Mouse (Mus musculus) CH12.LX (cell line): Measurements from ENCODE around the gene 2010300C02Rik. TPM values are rescaled to one million over a fixed set of nuclear protein-coding genes. Genes with fewer than 3 reads are reported as not detected.

Experiments
- DNase-seq: peaks from one replicate; pipeline ENCODE4 v3.0.0-alpha.2; 2013; ENCODE audit errors: extremely low read depth
- H3K27ac ChIP-seq: 2 replicates; pipeline ENCODE4 v1.5.1; 2012; ENCODE audit warnings: low read depth, mild to moderate bottlenecking, control low read depth, moderate library complexity; ENCODE audit not compliant: insufficient read depth
- H3K27me3 ChIP-seq: replicated peaks from 2 replicates; pipeline ENCODE3; 2012; ENCODE audit warnings: inconsistent platforms
- H3K36me3 ChIP-seq, 2 experiments: replicated peaks in 1 of 2; 2 replicates each; pipeline versions ENCODE3 to v1.6.1; 2012; ENCODE audit warnings: inconsistent platforms in 1 of 2, low read length in 1 of 2, mild to moderate bottlenecking in 1 of 2, mixed read lengths in 1 of 2, moderate library complexity in 1 of 2; ENCODE audit not compliant: control insufficient read depth in 1 of 2, insufficient read depth in 1 of 2
- H3K4me1 ChIP-seq, 2 experiments: 2 replicates each; pipeline ENCODE4 v1.6.1; 2012; ENCODE audit warnings: inconsistent platforms in 1 of 2, moderate library complexity in 1 of 2; ENCODE audit not compliant: insufficient read depth in 2 of 2, control insufficient read depth in 1 of 2
- H3K4me2 ChIP-seq: 2 replicates; pipeline ENCODE4 v1.6.1; 2012; ENCODE audit warnings: low read depth, mild to moderate bottlenecking, control low read depth; ENCODE audit not compliant: poor library complexity, insufficient read depth, severe bottlenecking
- H3K4me3 ChIP-seq, 3 experiments: fragments of 150-350 bp in 1 of 3; sonication (generic) in 1 of 3; replicated peaks in 1 of 3; 2 replicates each; pipeline versions ENCODE3 to v1.5.1; 2011 to 2012; ENCODE audit warnings: low read depth in 2 of 3, low read length in 2 of 3, mild to moderate bottlenecking in 2 of 3, moderate library complexity in 2 of 3, control low read depth in 1 of 3, improper control_type of control experiment in 1 of 3, inconsistent platforms in 1 of 3, mixed read lengths in 1 of 3; ENCODE audit not compliant: poor library complexity in 1 of 3
- H3K79me2 ChIP-seq: replicated peaks from 2 replicates; pipeline ENCODE4 v1.6.1; 2012; ENCODE audit warnings: mild to moderate bottlenecking, moderate library complexity; ENCODE audit not compliant: control insufficient read depth, poor library complexity, insufficient read depth, severe bottlenecking; ENCODE audit errors: extremely low read depth
- H3K9ac ChIP-seq: 2 replicates; pipeline ENCODE4 v1.6.1; 2012; ENCODE audit warnings: low read depth, mild to moderate bottlenecking, control low read depth, moderate library complexity; ENCODE audit not compliant: insufficient read depth
- H3K9me3 ChIP-seq: replicated peaks from 2 replicates; pipeline ENCODE3; 2012; ENCODE audit warnings: low read length, inconsistent platforms, mixed read lengths
- BHLHE40 ChIP-seq: IDR thresholded peaks from 2 replicates; pipeline ENCODE4 v1.6.1; 2011; ENCODE audit warnings: mild to moderate bottlenecking, low read depth, low read length, improper control_type of control experiment
- CHD1 ChIP-seq: IDR thresholded peaks from 2 replicates; pipeline ENCODE4 v1.6.1; 2012; ENCODE audit warnings: low read depth, low read length, improper control_type of control experiment, inconsistent platforms
- E2F4 ChIP-seq: IDR thresholded peaks from 2 replicates; pipeline ENCODE4 v1.6.1; 2011; ENCODE audit warnings: low read depth, low read length, improper control_type of control experiment; ENCODE audit not compliant: insufficient replicate concordance
- EP300 ChIP-seq: IDR thresholded peaks from 2 replicates; pipeline ENCODE4 v1.6.1; 2011; ENCODE audit warnings: low read length, improper control_type of control experiment
- ETS1 ChIP-seq: conservative IDR thresholded peaks from 2 replicates; pipeline ENCODE4 v1.6.1; 2012; ENCODE audit warnings: low read depth, mild to moderate bottlenecking, inconsistent platforms, low read length, improper control_type of control experiment, moderate library complexity
- GABPA ChIP-seq: IDR thresholded peaks from 2 replicates; pipeline ENCODE4 v1.6.1; 2012; ENCODE audit warnings: low read depth, low read length, improper control_type of control experiment, inconsistent platforms; ENCODE audit not compliant: insufficient replicate concordance
- HCFC1 ChIP-seq: IDR thresholded peaks from 2 replicates; pipeline ENCODE4 v1.6.1; 2012; ENCODE audit warnings: low read depth, mild to moderate bottlenecking, inconsistent platforms, low read length, improper control_type of control experiment
- JUN ChIP-seq: IDR thresholded peaks from 2 replicates; pipeline ENCODE4 v1.6.1; 2011; ENCODE audit warnings: low read depth, mild to moderate bottlenecking, low read length, improper control_type of control experiment, moderate library complexity; ENCODE audit not compliant: insufficient read depth
- JUND ChIP-seq: conservative IDR thresholded peaks from 2 replicates; pipeline ENCODE4 v1.6.1; 2011; ENCODE audit warnings: low read depth, low read length, improper control_type of control experiment
- KAT2A ChIP-seq: IDR thresholded peaks from 2 replicates; pipeline ENCODE4 v1.6.1; 2012; ENCODE audit warnings: low read length, improper control_type of control experiment, inconsistent platforms; ENCODE audit not compliant: insufficient replicate concordance
- MEF2A ChIP-seq: IDR thresholded peaks from 2 replicates; pipeline ENCODE4 v1.6.1; 2014; ENCODE audit warnings: low read depth, mild to moderate bottlenecking, inconsistent platforms, low read length, improper control_type of control experiment, borderline replicate concordance
- MXI1 ChIP-seq: IDR thresholded peaks from 2 replicates; pipeline ENCODE4 v1.6.1; 2011; ENCODE audit warnings: mild to moderate bottlenecking, low read depth, low read length, improper control_type of control experiment
- MYC ChIP-seq: IDR thresholded peaks from 2 replicates; pipeline ENCODE4 v1.6.1; 2011; ENCODE audit warnings: low read depth, mild to moderate bottlenecking, improper control_type of control experiment, low read length
- NELFE ChIP-seq: IDR thresholded peaks from 2 replicates; pipeline ENCODE4 v1.6.1; 2011; ENCODE audit warnings: low read depth, low read length, improper control_type of control experiment
- POLR2A ChIP-seq: IDR thresholded peaks from 2 replicates; pipeline ENCODE4 v1.6.1; 2011; ENCODE audit warnings: low read depth, mild to moderate bottlenecking, improper control_type of control experiment, low read length
- RAD21 ChIP-seq: IDR thresholded peaks from 2 replicates; pipeline ENCODE4 v1.6.1; 2011; ENCODE audit warnings: low read depth, mild to moderate bottlenecking, low read length, improper control_type of control experiment, moderate library complexity
- RCOR1 ChIP-seq: conservative IDR thresholded peaks from 2 replicates; pipeline ENCODE4 v1.6.1; 2012; ENCODE audit warnings: low read depth, mild to moderate bottlenecking, inconsistent platforms, low read length, improper control_type of control experiment
- SIN3A ChIP-seq: IDR thresholded peaks from 2 replicates; pipeline ENCODE4 v1.6.1; 2012; ENCODE audit warnings: low read length, improper control_type of control experiment, inconsistent platforms
- SMC3 ChIP-seq: IDR thresholded peaks from 2 replicates; pipeline ENCODE4 v1.6.1; 2011; ENCODE audit warnings: low read depth, low read length, improper control_type of control experiment
- TCF12 ChIP-seq: IDR thresholded peaks from 2 replicates; pipeline ENCODE4 v1.6.1; 2014; ENCODE audit warnings: low read depth, mild to moderate bottlenecking, inconsistent platforms, low read length, improper control_type of control experiment
- UBTF ChIP-seq: IDR thresholded peaks from 2 replicates; pipeline ENCODE4 v1.6.1; 2012; ENCODE audit warnings: low read depth, mild to moderate bottlenecking, inconsistent platforms, low read length, improper control_type of control experiment, moderate library complexity
- USF2 ChIP-seq: conservative IDR thresholded peaks from 2 replicates; pipeline ENCODE4 v1.6.1; 2011; ENCODE audit warnings: low read depth, low read length, improper control_type of control experiment
- ZC3H11A ChIP-seq: IDR thresholded peaks from 2 replicates; pipeline ENCODE4 v1.6.1; 2012; ENCODE audit warnings: low read depth, mild to moderate bottlenecking, inconsistent platforms, low read length, improper control_type of control experiment
- ZKSCAN1 ChIP-seq: IDR thresholded peaks from 2 replicates; pipeline ENCODE4 v1.6.1; 2012; ENCODE audit warnings: low read depth, inconsistent platforms, low read length, improper control_type of control experiment, borderline replicate concordance
- dilution Hi-C: fragments of 300-500 bp; cut with MboI; formaldehyde crosslinking; loops from 2 replicates; pipeline ENCODE4 v1.14.3; 2020; ENCODE audit warnings: low sequenced_read_pairs; ENCODE audit not compliant: extremely low pct_unique_long_range_greater_than_20kb, extremely low pct_ligation_motif_present
- in situ Hi-C: fragments of 300-500 bp; cut with MboI; formaldehyde crosslinking; loops from 3 replicates; pipeline ENCODE4 v1.14.3; 2019; ENCODE audit warnings: low sequenced_read_pairs, low pct_ligation_motif_present, low pct_unique_long_range_greater_than_20kb, mixed read lengths
- polyA plus RNA-seq: library from polyadenylated mRNA; unstranded; fragments of >175 nt; gene quantifications from 2 replicates; pipeline ENCODE4 v1.2.1, GENCODE M21; 2012; ENCODE audit warnings: low read depth; ENCODE audit not compliant: insufficient read length
- total RNA-seq, 2 experiments: library from RNA; depleted of rRNA; stranded (reverse); fragments of 300-350 nt in 1 of 2; fragments of >200 nt in 1 of 2; gene quantifications; 2 replicates each; pipeline ENCODE4 v1.2.3; 2012 to 2014

The 2010300C02Rik gene
- total and polyA plus RNA-seq, 3 experiments: 0.08 to 0.25 (median 0.09) TPM

- Histone ChIP-seq H3K9me3 (no peaks in the 10 kb centered on the region), H3K27me3 (no peaks in the 10 kb centered on the region), H3K79me2 (no peaks in the 10 kb centered on the region), H3K4me3 (no peak overlapping the region), H3K36me3 (no peaks in the 10 kb centered on the region), H3K4me2 (no peak overlapping the region), H3K4me1 (peaks cover 30 to 64% of the 10 kb centered on the region in 2 experiments), H3K27ac (no peak overlapping the region), H3K9ac (no peak overlapping the region)
- dilution Hi-C loops: no loop called here
- no peak for DNase-seq
- TF ChIP-seq E2F4 (no peak), RAD21 (no peak), MXI1 (no peak), EP300 (no peak), SIN3A (no peak), MEF2A (no peak), SMC3 (no peak), USF2 (no peak), POLR2A (no peak), CHD1 (no peak), BHLHE40 (no peak), NELFE (no peak), ETS1 (no peak), MYC (no peak), ZKSCAN1 (no peak), JUND (no peak), HCFC1 (no peak)
- in situ Hi-C loops: no loop called here
These were observed 105.8 kb downstream of the 2010300C02Rik start for GRCm38 (mm10) chr1:37614130-37614529.

GRCm38 (mm10) chr1:37611032-37611431 lies 108.9 kb downstream of the 2010300C02Rik start:
- H3K27ac ChIP-seq: no peak overlapping the region
- no peak overlapping the region for H3K4me3 ChIP-seq
- H3K79me2 ChIP-seq: no peaks in the 10 kb centered on the region
- H3K4me1 ChIP-seq: peaks cover 13 to 47% of the 10 kb centered on the region in 2 experiments
- in situ Hi-C loops: no loop called here
- H3K9ac ChIP-seq: no peak overlapping the region
- DNase-seq: no peak
- dilution Hi-C loops: no loop called here
- H3K9me3 ChIP-seq: no peaks in the 10 kb centered on the region
- no peak overlapping the region for H3K4me2 ChIP-seq
- H3K36me3 ChIP-seq: no peaks in the 10 kb centered on the region
- TF ChIP-seq ZC3H11A (no peak), UBTF (no peak), GABPA (no peak), ZKSCAN1 (no peak), TCF12 (no peak), SIN3A (no peak), RCOR1 (no peak), KAT2A (no peak), BHLHE40 (no peak), JUN (no peak), POLR2A (no peak), MXI1 (no peak)
- H3K27me3 ChIP-seq: no peaks in the 10 kb centered on the region
